Mouse (Mus musculus) MN1 (cell line): ENCODE measurements around the gene Nid1.
A peak's percentile ranks its signal among the peaks of the same experiment; 100 is the strongest.
"Not testable (repeated sequence)": the region's sequence is repeated elsewhere in the genome, so short reads cannot be mapped to it uniquely, and the experiment has no call there.

Source experiments
- DNase-seq: peaks from one replicate; pipeline ENCODE4 v3.0.0-alpha.2; 2016; ENCODE audit warnings: low spot score

Gene Nid1

GRCm38 (mm10) chr13:13437460-13438015 lies at the start of gene Nid1:
TSS of gene Nid1 (plus strand) at chr13:13437551.
- DNase-seq = not testable (repeated sequence)

GRCm38 (mm10) chr13:13393228-13394095 lies 43.9 kb upstream of the Nid1 start, which contains the start of gene Gpr137b:
TSS of gene Gpr137b (minus strand) at chr13:13394014.
- peak; percentile 57 for DNase-seq

GRCm38 (mm10) chr13:13394096-13394395 lies 43.3 kb upstream of the Nid1 start:
- peak; percentile 59 for DNase-seq

- DNase-seq = not testable (repeated sequence)
These were observed 36.5 kb upstream of the Nid1 start for GRCm38 (mm10) chr13:13400851-13401250.

GRCm38 (mm10) chr13:13402818-13403217 lies 34.5 kb upstream of the Nid1 start:
- DNase-seq = not testable (repeated sequence)

GRCm38 (mm10) chr13:13403366-13403765 lies 34.0 kb upstream of the Nid1 start:
- not testable (repeated sequence) for DNase-seq

GRCm38 (mm10) chr13:13403839-13404238 lies 33.5 kb upstream of the Nid1 start:
- DNase-seq = not testable (repeated sequence)

GRCm38 (mm10) chr13:13404517-13405155 lies 32.7 kb upstream of the Nid1 start:
- not testable (repeated sequence) for DNase-seq

- not testable (repeated sequence) for DNase-seq
These were observed 31.8 kb upstream of the Nid1 start for GRCm38 (mm10) chr13:13405511-13405910.

GRCm38 (mm10) chr13:13414206-13414605 lies 23.1 kb upstream of the Nid1 start:
- no peak for DNase-seq

GRCm38 (mm10) chr13:13415120-13416006 lies 22.0 kb upstream of the Nid1 start:
- peak; percentile 50 for DNase-seq

GRCm38 (mm10) chr13:13416007-13416337 lies 21.4 kb upstream of the Nid1 start:
- not testable (repeated sequence) for DNase-seq

- not testable (repeated sequence) for DNase-seq
These were observed 18.5 kb upstream of the Nid1 start for GRCm38 (mm10) chr13:13418859-13419258.

GRCm38 (mm10) chr13:13423301-13423700 lies 14.1 kb upstream of the Nid1 start:
- not testable (repeated sequence) for DNase-seq

- not testable (repeated sequence) for DNase-seq
These were observed 1.2 kb upstream of the Nid1 start for GRCm38 (mm10) chr13:13436161-13436560.

GRCm38 (mm10) chr13:13438112-13438953 lies 982 bp downstream of the Nid1 start:
- DNase-seq = not testable (repeated sequence)

- DNase-seq = not testable (repeated sequence)
These were observed 8.2 kb downstream of the Nid1 start for GRCm38 (mm10) chr13:13445601-13446000.

- DNase-seq = not testable (repeated sequence)
These were observed 9.5 kb downstream of the Nid1 start for GRCm38 (mm10) chr13:13446711-13447443.

- DNase-seq = not testable (repeated sequence)
These were observed 12.6 kb downstream of the Nid1 start for GRCm38 (mm10) chr13:13449981-13450380.

- not testable (repeated sequence) for DNase-seq
These were observed 13.6 kb downstream of the Nid1 start for GRCm38 (mm10) chr13:13450931-13451330.
